Mouse (Mus musculus) lung, adult 18-20 months (tissue): ENCODE results near the gene Hsd3b4.
"Not testable (repeated sequence)": the region's sequence is repeated elsewhere in the genome, so short reads cannot be mapped to it uniquely, and the experiment has no call there.

ENCODE experiments used
- DNase-seq, 2 experiments: peaks; one replicate each; pipeline ENCODE4 v3.0.0; 2022; ENCODE audit warnings: mixed read lengths in 2 of 2

Hsd3b4 gene

GRCm38 (mm10) chr3:98510414-98510813 is at the start of gene Hsd3b4:
TSS of gene Hsd3b4 (minus strand) at chr3:98510514.
- not testable (repeated sequence) for DNase-seq

GRCm38 (mm10) chr3:98550832-98551231 is 40.5 kb upstream of the Hsd3b4 start:
- not testable (repeated sequence) for DNase-seq

- not testable (repeated sequence) for DNase-seq
Measured at GRCm38 (mm10) chr3:98550215-98550614, 39.9 kb upstream of the Hsd3b4 start.

GRCm38 (mm10) chr3:98548495-98548894 is 38.2 kb upstream of the Hsd3b4 start:
- DNase-seq, result not testable (repeated sequence)

- DNase-seq, result not testable (repeated sequence)
Measured at GRCm38 (mm10) chr3:98547641-98548040, 37.3 kb upstream of the Hsd3b4 start.

GRCm38 (mm10) chr3:98524978-98525377 is 14.7 kb upstream of the Hsd3b4 start:
- not testable (repeated sequence) for DNase-seq

GRCm38 (mm10) chr3:98524552-98524951 is 14.2 kb upstream of the Hsd3b4 start:
- not testable (repeated sequence) for DNase-seq

- DNase-seq, result not testable (repeated sequence)
Measured at GRCm38 (mm10) chr3:98522779-98523178, 12.5 kb upstream of the Hsd3b4 start.

- DNase-seq, result not testable (repeated sequence)
Measured at GRCm38 (mm10) chr3:98507229-98507628, 3.1 kb downstream of the Hsd3b4 start.

GRCm38 (mm10) chr3:98497401-98497800 is 12.9 kb downstream of the Hsd3b4 start:
- not testable (repeated sequence) for DNase-seq

GRCm38 (mm10) chr3:98496762-98497161 is 13.6 kb downstream of the Hsd3b4 start:
- DNase-seq, result not testable (repeated sequence)

GRCm38 (mm10) chr3:98495055-98495454 is 15.3 kb downstream of the Hsd3b4 start:
- DNase-seq, result not testable (repeated sequence)

- DNase-seq, result not testable (repeated sequence)
Measured at GRCm38 (mm10) chr3:98494184-98494583, 16.1 kb downstream of the Hsd3b4 start.

- DNase-seq, result not testable (repeated sequence)
Measured at GRCm38 (mm10) chr3:98471499-98471898, 38.8 kb downstream of the Hsd3b4 start.

GRCm38 (mm10) chr3:98471057-98471456 is 39.3 kb downstream of the Hsd3b4 start:
- DNase-seq, result not testable (repeated sequence)

- not testable (repeated sequence) for DNase-seq
Measured at GRCm38 (mm10) chr3:98469323-98469722, 41.0 kb downstream of the Hsd3b4 start.

- not testable (repeated sequence) for DNase-seq
Measured at GRCm38 (mm10) chr3:98457026-98457425, 53.3 kb downstream of the Hsd3b4 start, which contains the start of gene Gm4450. TSS of gene Gm4450 (minus strand) at chr3:98457126.

- DNase-seq, result not testable (repeated sequence)
Measured at GRCm38 (mm10) chr3:98453786-98454185, 56.5 kb downstream of the Hsd3b4 start.
